Mouse (Mus musculus): ENCODE measurements at regions not wholly inside any gene's neighbourhood (a gene's known extent, or its start where the extent isn't known, plus 50 kb on each side); places are given as distances from the start of the nearest gene placed in this dataset.

GRCm38 (mm10) chr3:156267727-156268126, 293.9 kb upstream of the Negr1 start:
- Histone ChIP-seq H3K9ac (ENCODE audit: insufficient read depth, low read depth) (no peak overlapping the region), H3K9me3 (replicated peaks; ENCODE audit: low read length) (peaks cover 33% of the 10 kb centered on the region), H3K4me2 (ENCODE audit: insufficient read depth, low read depth, poor library complexity, severe bottlenecking) (no peak overlapping the region), H3K27ac (ENCODE audit: insufficient read depth, low read depth) (no peak overlapping the region), H3K27me3 (replicated peaks) (no peaks in the 10 kb centered on the region), H3K4me1 (ENCODE audit: control insufficient read depth in 1 of 2, insufficient read depth in 2 of 2) (no peaks in the 10 kb centered on the region), H3K4me3 (replicated peaks in 1 of 3; ENCODE audit: low read depth in 2 of 3, low read length in 2 of 3, poor library complexity in 1 of 3) (no peak overlapping the region), H3K36me3 (replicated peaks in 1 of 2; ENCODE audit: control insufficient read depth in 1 of 2, insufficient read depth in 1 of 2, low read length in 1 of 2) (no peaks in the 10 kb centered on the region), H3K79me2 (replicated peaks; ENCODE audit: control insufficient read depth, extremely low read depth, insufficient read depth, poor library complexity, severe bottlenecking) (no peaks in the 10 kb centered on the region)
- TF ChIP-seq MEF2A (IDR thresholded peaks at IDR 0.05; ENCODE audit: borderline replicate concordance, low read depth, low read length) (no peak), ETS1 (conservative IDR thresholded peaks at IDR 0.05; ENCODE audit: low read depth, low read length) (no peak), HCFC1 (IDR thresholded peaks at IDR 0.05; ENCODE audit: low read depth, low read length) (no peak), CHD2 (IDR thresholded peaks at IDR 0.05; ENCODE audit: low read length) (no peak), USF2 (conservative IDR thresholded peaks at IDR 0.05; ENCODE audit: low read depth, low read length) (no peak), IRF4 (IDR thresholded peaks at IDR 0.05; ENCODE audit: low read depth, low read length) (no peak), USF1 (IDR thresholded peaks at IDR 0.05; ENCODE audit: low read depth, low read length) (no peak), TCF12 (IDR thresholded peaks at IDR 0.05; ENCODE audit: low read depth, low read length) (no peak)
- dilution Hi-C loops (cut with MboI; ENCODE audit: extremely low pct_ligation_motif_present, extremely low pct_unique_long_range_greater_than_20kb, low sequenced_read_pairs) (no loop called here), in situ Hi-C loops (cut with MboI; ENCODE audit: low pct_ligation_motif_present, low pct_unique_long_range_greater_than_20kb, low sequenced_read_pairs) (no loop called here)
- DNase-seq (ENCODE audit: extremely low read depth), result no peak

DNA sequence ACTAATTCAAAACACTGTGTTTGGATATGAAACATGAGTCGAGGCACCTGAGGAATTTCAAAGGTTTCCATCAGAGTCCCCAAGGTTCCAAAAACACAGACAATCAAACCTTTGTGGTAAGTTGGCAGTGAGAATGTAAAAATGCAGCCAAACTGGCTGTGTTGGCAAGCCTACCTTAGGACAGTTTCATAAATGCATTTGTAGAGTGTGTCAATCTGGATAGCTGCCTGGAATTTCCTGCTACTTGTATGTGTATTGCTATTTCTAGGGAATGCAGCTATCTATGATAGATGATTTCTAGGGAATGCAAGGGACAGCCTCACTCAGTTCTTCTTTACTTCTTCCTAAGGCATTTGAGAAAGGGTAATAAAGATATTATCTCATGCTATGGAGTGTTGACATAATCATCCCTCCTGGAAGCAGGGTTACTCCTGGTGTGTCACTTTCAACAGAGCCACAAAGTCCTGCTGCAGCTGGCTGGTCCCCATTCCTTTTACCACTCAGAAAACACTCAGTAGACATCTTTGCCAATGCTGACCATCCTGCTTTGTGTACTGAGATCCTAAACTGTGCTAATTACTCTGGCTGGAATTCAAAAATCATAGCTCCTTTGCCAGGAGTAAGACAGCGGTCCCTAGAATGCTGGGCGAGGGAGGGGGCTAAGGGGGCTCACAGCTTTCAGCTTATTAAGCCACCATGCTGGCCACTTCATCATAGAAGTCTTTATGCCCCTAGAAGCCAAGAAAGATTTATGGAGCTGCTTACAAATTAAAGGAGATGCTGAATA, 261.4 kb upstream of the Negr1 start:
- in situ Hi-C loops (cut with MboI; ENCODE audit: low pct_ligation_motif_present, low pct_unique_long_range_greater_than_20kb, low sequenced_read_pairs), result no loop called here
- Histone ChIP-seq H3K4me3 (replicated peaks in 1 of 3; ENCODE audit: low read depth in 2 of 3, low read length in 2 of 3, poor library complexity in 1 of 3) (no peak overlapping the region), H3K4me1 (ENCODE audit: control insufficient read depth in 1 of 2, insufficient read depth in 2 of 2) (no peaks in the 10 kb centered on the region), H3K27me3 (replicated peaks) (no peaks in the 10 kb centered on the region), H3K9me3 (replicated peaks; ENCODE audit: low read length) (peaks cover 33% of the 10 kb centered on the region), H3K4me2 (ENCODE audit: insufficient read depth, low read depth, poor library complexity, severe bottlenecking) (no peak overlapping the region), H3K79me2 (replicated peaks; ENCODE audit: control insufficient read depth, extremely low read depth, insufficient read depth, poor library complexity, severe bottlenecking) (no peaks in the 10 kb centered on the region), H3K9ac (ENCODE audit: insufficient read depth, low read depth) (no peak overlapping the region), H3K36me3 (replicated peaks in 1 of 2; ENCODE audit: control insufficient read depth in 1 of 2, insufficient read depth in 1 of 2, low read length in 1 of 2) (no peaks in the 10 kb centered on the region), H3K27ac (ENCODE audit: insufficient read depth, low read depth) (no peak overlapping the region)
- no peak for DNase-seq (ENCODE audit: extremely low read depth)
- dilution Hi-C loops (cut with MboI; ENCODE audit: extremely low pct_ligation_motif_present, extremely low pct_unique_long_range_greater_than_20kb, low sequenced_read_pairs), result no loop called here
- TF ChIP-seq ZMIZ1 (IDR thresholded peaks at IDR 0.05; ENCODE audit: low read depth, low read length) (no peak), ZNF384 (IDR thresholded peaks at IDR 0.05; ENCODE audit: low read depth, low read length) (no peak), JUN (IDR thresholded peaks at IDR 0.05; ENCODE audit: insufficient read depth, low read depth, low read length) (no peak), MAFK (IDR thresholded peaks at IDR 0.05; ENCODE audit: insufficient replicate concordance, low read length) (no peak), MYC (IDR thresholded peaks at IDR 0.05; ENCODE audit: low read depth, low read length) (no peak), EP300 (IDR thresholded peaks at IDR 0.05; ENCODE audit: low read length) (no peak), MAX (IDR thresholded peaks at IDR 0.05; ENCODE audit: low read length) (no peak)

Measured in CH12.LX (cell line).